Mouse (Mus musculus): ENCODE data around the gene Adk.

Adk gene

DNA sequence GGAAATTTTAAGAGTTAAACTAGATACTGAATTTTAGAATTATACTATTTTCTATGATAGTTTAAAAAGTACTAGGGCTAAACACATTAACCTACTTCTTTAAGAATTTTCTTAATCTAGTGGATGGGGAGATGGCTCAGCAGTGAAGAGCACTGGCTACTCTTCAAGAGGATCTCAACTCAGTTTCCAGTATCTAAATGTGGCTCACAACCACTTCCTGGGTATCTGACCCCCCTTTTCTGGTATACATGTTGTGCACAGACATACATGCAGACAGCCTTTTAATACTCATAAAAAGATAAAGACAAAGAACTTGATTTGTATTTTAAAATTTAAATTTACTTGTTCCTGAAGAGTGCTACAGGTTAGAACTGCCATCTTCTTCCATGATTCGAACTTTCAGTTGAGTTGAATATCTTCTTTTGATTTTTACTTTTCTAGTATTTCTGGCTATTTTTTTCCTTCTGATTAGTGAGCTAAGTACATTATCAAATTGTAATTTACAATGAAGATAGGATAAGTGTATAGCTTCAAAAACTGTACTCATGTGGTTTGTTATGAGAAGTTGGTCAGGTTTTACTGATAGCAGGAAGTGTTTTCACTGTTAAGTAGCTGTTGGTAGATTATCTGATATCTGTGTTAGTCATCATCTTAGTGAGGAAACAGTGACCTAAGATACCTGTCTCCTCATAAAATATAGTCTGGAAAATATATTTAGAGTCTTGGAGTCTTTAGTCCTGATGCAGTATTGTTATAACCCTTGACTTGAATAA lies 121.8 kb downstream of the Adk start:
- DNase-seq = no peak

GRCm38 (mm10) chr14:21174804-21175203 lies 122.4 kb downstream of the Adk start:
- DNase-seq = no peak

- DNase-seq = no peak
Measured at GRCm38 (mm10) chr14:21177781-21178180, 125.4 kb downstream of the Adk start.

GRCm38 (mm10) chr14:21178356-21178755 lies 126.0 kb downstream of the Adk start:
- no peak for DNase-seq

- no peak for DNase-seq
Measured at GRCm38 (mm10) chr14:21181053-21181452, 128.7 kb downstream of the Adk start.

GRCm38 (mm10) chr14:21191966-21192365 lies 139.6 kb downstream of the Adk start:
- DNase-seq = no peak

DNA sequence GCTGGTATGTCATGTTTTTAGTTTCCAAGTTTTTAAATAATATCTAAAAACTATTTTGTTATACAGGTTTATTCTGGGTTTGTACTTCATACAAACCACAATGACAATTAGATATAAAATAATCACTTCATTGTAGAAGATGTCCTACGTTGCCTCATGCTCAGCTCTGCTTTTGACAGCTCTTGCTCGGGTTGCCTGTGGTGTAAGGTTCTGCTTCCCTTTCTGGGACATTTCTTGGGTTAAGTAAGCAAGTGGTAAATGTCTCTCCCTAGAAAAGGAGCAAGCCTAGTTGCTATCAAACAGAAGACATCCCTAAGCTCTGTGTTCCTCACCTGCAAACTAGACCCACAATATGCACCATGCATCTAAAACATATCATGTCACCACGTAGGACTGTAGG lies 140.4 kb downstream of the Adk start:
- no peak for DNase-seq

DNA sequence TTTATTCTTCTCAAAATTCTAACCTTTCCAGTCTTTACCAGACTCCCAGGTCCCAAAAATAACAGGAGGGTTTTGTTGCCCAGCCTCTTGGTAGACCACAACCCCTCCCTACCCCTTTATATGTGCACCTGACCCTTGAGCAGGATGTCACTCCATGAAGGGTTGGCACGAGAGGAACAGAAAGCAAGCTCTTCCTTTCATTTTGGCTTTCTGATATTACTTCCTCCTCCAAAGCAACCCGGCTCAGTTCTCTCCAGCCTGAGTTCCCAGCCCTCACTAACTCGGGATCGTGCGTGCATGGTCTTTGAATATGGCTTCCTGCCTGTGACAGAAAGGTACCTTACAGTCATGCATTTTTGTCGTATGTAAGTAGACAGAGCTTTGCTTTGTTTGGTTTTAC lies 142.0 kb downstream of the Adk start:
- no peak for DNase-seq

- no peak for DNase-seq
Measured at GRCm38 (mm10) chr14:21200850-21201249, 148.5 kb downstream of the Adk start.

DNA sequence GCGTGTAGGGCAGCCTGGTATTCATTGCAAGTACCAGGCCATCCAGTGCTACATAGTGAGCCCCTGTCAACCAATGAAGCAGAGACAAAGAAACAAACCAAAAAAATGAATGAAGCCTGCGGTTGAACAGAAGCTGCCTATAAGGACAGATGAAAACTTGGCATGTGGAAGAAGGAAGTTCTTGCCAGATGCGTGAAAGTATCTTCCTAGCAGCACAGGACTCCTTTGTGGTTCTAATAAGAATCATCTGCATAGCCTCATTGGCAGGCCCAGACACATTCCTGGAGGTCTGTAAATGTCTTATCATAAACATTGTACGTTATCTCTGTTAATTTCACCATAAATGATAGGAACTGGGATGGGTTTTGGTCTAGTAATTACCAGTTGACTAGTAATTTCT lies 154.1 kb downstream of the Adk start:
- no peak for DNase-seq

- DNase-seq = no peak
Measured at GRCm38 (mm10) chr14:21221574-21222138, 169.3 kb downstream of the Adk start.

- no peak for DNase-seq
Measured at GRCm38 (mm10) chr14:21222206-21222605, 169.8 kb downstream of the Adk start.

GRCm38 (mm10) chr14:21223456-21223855 lies 171.1 kb downstream of the Adk start:
- DNase-seq = no peak

DNA sequence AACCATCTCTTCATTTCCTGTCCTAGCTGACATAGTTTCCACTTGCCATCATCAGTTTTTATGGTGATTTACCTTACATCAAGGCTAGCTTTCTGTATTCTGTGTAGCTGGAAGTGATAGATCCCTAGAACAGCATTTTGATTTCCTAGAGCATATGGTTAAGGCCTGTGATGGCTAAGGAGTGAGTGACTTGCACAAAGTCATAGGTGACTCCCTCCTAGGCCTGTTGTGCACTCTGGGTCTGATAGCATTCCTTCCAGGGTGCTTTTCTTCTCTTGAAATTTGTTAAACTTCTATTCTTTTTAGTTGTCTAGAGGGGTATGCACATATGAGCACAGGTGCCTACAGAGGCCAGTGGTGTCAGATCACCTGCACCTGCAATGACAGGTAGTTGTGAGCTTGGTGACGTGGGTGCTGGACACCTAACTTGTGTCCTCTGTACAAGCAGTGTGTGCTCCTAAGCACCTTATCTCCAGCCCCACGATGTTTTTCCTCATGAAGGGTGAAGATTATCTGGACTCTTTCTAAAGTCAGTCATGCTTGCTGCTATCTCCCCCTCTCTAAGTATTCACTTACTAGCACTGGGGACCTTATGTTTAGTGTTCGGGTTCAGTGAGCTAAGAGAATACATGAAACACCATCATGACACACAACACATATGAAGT lies 171.7 kb downstream of the Adk start:
- no peak for DNase-seq

GRCm38 (mm10) chr14:21237051-21237450 lies 184.7 kb downstream of the Adk start:
- no peak for DNase-seq

DNA sequence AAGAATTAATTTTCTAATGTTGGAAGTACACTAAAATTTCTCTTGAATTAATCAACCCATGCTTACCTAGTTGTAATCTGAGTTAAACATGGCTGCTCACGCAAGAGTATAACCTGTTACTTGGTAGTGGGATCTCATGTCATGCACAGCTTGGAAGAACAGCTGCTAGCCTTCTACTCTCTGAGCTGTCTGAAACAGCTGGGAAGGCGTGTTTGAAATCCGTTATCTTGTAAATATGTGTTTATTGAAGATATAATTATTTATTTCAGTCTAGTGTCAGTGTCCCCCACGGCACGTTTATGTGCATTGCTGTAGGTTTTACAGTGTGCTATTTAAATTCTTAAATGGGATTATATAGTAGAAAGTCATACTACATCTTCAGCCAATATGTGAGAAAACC lies 188.7 kb downstream of the Adk start:
- no peak for DNase-seq

- DNase-seq = no peak
Measured at GRCm38 (mm10) chr14:21251386-21251785, 199.0 kb downstream of the Adk start.

DNA sequence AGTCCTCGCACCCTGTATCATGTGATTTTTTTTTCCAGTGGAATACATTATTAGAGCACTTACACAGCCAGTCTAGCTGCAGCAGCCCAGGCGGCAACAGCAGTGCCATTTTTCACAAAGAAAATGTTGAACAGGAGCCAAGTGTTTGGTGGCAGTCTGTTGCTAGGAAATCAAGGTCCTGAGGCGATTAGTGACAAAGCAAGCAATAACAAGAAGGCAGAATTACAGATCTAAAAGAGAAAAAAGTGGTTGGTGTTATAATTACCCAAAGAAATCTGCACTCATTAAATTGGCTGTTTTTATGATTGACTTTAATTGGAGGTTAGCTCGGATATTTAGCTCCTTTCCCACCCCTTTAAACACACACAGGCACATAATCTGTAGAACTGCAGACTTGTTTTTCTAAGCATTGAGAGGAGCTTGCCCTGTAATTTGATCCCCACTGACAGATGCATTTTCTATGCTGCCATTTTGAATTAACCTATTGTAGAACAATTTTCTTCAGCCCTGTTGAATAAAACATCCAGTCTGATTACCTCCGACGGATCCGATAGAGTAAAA lies 200.0 kb downstream of the Adk start:
- DNase-seq = peak; percentile 14

DNA sequence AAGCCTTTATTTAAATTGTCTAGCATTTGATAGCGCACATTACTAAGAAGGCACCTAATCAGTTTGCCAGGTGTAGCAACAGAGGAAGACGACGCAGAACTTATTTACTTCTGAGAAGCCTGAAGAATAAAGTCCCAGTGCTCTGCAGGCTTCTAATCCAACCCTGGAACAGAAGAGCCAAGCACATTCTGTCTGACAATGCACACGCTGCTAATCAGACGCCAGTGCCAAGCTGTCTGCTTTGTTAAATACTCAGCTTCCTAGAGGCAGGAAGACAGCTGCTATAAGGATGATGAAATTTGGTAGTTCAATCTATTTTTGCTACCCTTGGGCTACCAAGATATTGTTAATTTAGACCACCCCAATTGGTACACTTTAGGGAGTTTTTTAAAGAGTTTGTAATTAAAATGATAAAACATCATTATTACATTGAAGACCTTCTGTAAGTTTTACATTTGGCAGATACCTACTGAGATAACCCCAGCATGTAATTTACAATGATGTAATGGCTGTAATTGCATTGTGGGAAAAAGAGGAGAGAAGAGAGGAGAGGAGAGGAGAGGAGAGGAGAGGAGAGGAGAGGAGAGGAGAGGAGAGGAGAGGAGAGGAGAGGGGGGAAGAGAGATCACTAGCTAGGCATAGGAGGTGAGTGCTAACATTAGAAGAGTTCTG lies 201.1 kb downstream of the Adk start:
- no peak for DNase-seq

DNA sequence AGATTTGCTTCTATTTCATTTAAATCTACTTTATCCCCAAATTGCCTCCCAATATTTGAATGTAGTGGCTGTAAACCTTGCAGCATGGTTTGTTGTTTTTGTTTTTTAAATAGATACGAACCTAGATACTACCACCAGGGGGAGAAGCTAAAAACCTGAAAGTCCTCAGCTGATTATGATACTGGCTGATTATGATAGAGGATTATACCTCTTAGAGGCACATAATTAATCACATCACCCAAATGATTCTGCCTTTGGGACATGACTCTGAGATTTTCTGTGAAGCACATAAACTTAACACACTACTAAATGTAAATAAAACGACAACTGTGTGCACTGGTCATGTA lies 201.6 kb downstream of the Adk start:
- DNase-seq = no peak

GRCm38 (mm10) chr14:21268229-21268628 lies 215.9 kb downstream of the Adk start:
- no peak for DNase-seq

- DNase-seq = no peak
Measured at GRCm38 (mm10) chr14:21271472-21271871, 219.1 kb downstream of the Adk start.

- DNase-seq = no peak
Measured at GRCm38 (mm10) chr14:21275786-21276185, 223.4 kb downstream of the Adk start.

GRCm38 (mm10) chr14:21278290-21278689 lies 225.9 kb downstream of the Adk start:
- DNase-seq = no peak

Data from right cerebral cortex, postnatal 25 days (tissue).